Mouse (Mus musculus) kidney, embryonic 14.5 days (tissue): ENCODE data around the gene Gm7073. TPM values are rescaled to one million over a fixed set of nuclear protein-coding genes. Genes with fewer than 3 reads are reported as not detected.

Source experiments
- ATAC-seq: fragments of 200-750 bp; cut with Nextera tagmentation; 2 replicates; pipeline ENCODE4 v1.8.0; 2017; ENCODE audit warnings: moderate number of reproducible peaks, mild to moderate bottlenecking, moderate TSS enrichment, moderate library complexity; ENCODE audit not compliant: low FRiP score, low TSS enrichment
- H3K27ac ChIP-seq: fragments of 300-500 bp; sonication (generic); 2 replicates; pipeline ENCODE4 v1.5.1; 2014; ENCODE audit warnings: low read depth, mild to moderate bottlenecking, low read length, moderate library complexity, mixed read lengths
- H3K27me3 ChIP-seq: fragments of 300-500 bp; sonication (generic); 2 replicates; pipeline ENCODE4 v1.6.1; 2014; ENCODE audit warnings: mild to moderate bottlenecking, low read length; ENCODE audit not compliant: control insufficient read depth, insufficient read depth
- H3K36me3 ChIP-seq: fragments of 300-500 bp; sonication (generic); 2 replicates; pipeline ENCODE4 v1.6.1; 2014; ENCODE audit warnings: low read length, mixed read lengths; ENCODE audit not compliant: control insufficient read depth, insufficient read depth
- H3K4me1 ChIP-seq: fragments of 300-500 bp; sonication (generic); 2 replicates; pipeline ENCODE4 v1.6.1; 2014; ENCODE audit warnings: low read length, mixed read lengths; ENCODE audit not compliant: control insufficient read depth, insufficient read depth
- H3K4me2 ChIP-seq: fragments of 300-500 bp; sonication (generic); replicated peaks from 2 replicates; pipeline ENCODE4 v1.6.1; 2014; ENCODE audit warnings: low read depth, mild to moderate bottlenecking, low read length
- H3K4me3 ChIP-seq: fragments of 300-500 bp; sonication (generic); 2 replicates; pipeline ENCODE4 v1.5.1; 2014; ENCODE audit warnings: mild to moderate bottlenecking, low read length
- H3K9ac ChIP-seq: fragments of 300-500 bp; sonication (generic); 2 replicates; pipeline ENCODE4 v1.6.1; 2014; ENCODE audit warnings: low read depth, mild to moderate bottlenecking, low read length, moderate library complexity
- H3K9me3 ChIP-seq: fragments of 300-500 bp; sonication (generic); 2 replicates; pipeline ENCODE4 v1.6.1; 2016; ENCODE audit warnings: low read length; ENCODE audit not compliant: control insufficient read depth
- WGBS: fragments of 180-500 bp; shearing (Covaris S2); extraction: QIAGEN DNeasy Blood & Tissue Kit; methylation state at CpG from one replicate; pipeline ENCODE4 v1.1.7; 2014; 5-methylcytosine and 5-hydroxymethylcytosine counted together
- polyA plus RNA-seq: library from polyadenylated mRNA; unstranded; fragments of >200 nt; fragmentation: Nextera tagmentation; extraction: Ambion mirVana; gene quantifications from 2 replicates; pipeline ENCODE4 v1.2.1, GENCODE M21; 2014

The Gm7073 gene
- polyA plus RNA-seq, 1 experiment from 2014 or later, result not detected

DNA sequence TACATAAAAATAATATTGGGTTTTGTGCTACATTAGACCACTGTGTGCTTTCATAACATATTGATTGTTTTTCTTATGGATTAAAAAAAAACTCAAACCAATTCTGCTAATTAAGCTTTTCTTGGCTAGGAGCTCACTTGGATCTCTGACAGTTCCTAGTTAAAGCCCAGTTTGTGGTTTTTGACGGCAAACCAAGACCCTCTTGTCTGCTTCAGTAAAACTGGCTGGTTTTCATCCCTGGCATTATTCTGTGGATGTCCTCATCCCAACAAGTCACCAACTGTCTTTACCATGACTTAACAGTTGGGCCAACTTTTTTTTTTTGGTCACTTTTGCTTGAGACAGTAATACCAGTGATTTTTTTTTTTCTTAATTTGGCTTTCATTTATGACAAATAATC, 3.9 kb upstream of the Gm7073 start:
- no peak overlapping the region for H3K4me3 ChIP-seq
- no peaks in the 10 kb centered on the region for H3K9me3 ChIP-seq
- peaks cover 5% of the 10 kb centered on the region for H3K27me3 ChIP-seq
- no peak overlapping the region for H3K9ac ChIP-seq
- ATAC-seq, result no peak
- no peaks in the 10 kb centered on the region for H3K36me3 ChIP-seq
- no peak overlapping the region for H3K27ac ChIP-seq
- no peak overlapping the region for H3K4me2 ChIP-seq
- WGBS, result 64% methylated on average over 1 of the region's 1 CpGs
- no peaks in the 10 kb centered on the region for H3K4me1 ChIP-seq

DNA sequence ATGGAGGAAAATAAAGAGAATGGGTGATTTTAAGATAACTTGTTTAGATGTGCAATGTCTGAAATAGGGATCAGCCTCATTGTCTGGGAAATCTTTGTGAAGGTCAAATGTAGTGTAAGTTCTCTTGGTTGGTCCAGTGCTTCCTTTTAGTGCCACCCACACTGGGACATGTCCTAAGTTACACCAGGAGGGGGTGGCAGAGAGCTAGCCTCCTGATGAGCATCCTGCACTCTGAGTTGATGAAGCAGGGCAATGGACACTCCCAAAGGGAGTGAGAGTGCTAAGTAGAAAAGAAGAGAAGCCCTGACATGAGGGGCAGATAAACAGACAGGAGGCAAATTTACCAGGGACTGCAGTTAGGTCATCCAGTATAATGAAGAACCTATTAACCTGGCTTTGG, 35.1 kb downstream of the Gm7073 start:
- H3K9ac ChIP-seq, result no peak overlapping the region
- H3K4me3 ChIP-seq, result no peak overlapping the region
- H3K4me1 ChIP-seq, result no peaks in the 10 kb centered on the region
- no peaks in the 10 kb centered on the region for H3K36me3 ChIP-seq
- ATAC-seq, result no peak
- H3K27ac ChIP-seq, result no peak overlapping the region
- H3K9me3 ChIP-seq, result no peaks in the 10 kb centered on the region
- H3K4me2 ChIP-seq, result no peak overlapping the region
- no peaks in the 10 kb centered on the region for H3K27me3 ChIP-seq

DNA sequence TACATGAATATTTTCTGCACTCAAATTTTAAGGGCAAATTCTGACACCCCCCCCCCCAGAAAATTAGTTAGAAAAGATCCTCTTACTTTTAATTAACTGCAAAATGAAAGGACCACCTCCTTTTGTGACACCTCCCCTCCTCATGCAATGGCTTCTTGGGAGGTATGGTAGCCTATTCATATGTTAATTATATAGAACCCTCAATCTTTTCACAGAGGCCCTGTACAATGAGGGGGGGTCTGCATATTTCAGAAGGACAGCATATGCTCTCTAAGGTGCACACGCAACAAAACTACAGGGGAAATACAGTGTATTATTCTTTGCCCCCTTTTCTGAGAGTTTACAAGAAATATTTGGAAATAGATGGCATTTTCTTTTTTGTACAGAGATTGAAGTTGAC, 41.3 kb downstream of the Gm7073 start:
- Histone ChIP-seq H3K4me3 (no peak overlapping the region), H3K9me3 (no peaks in the 10 kb centered on the region)

DNA sequence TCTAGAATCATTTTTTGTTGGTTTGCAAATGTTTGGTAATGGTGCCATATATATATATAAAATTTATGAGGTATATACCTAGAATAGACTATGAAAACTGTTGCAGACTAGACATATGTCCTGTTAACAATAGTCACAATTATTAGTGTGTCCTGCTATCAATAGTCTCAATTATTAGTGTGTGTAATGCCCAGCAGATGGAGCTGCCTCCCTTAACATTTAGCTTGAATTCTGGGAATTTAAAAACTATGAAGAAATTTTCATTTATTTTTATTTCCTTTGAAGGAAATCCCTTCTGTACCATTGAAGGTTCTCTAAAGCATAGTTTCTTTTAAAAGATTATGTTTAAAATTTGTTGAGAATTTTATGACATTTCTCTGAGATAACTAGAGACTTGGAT, 43.7 kb downstream of the Gm7073 start:
- no peak for ATAC-seq
- no peaks in the 10 kb centered on the region for H3K27me3 ChIP-seq

More for the DNA sequence above, 41.3 kb downstream of the Gm7073 start:
- H3K27me3 ChIP-seq, result no peaks in the 10 kb centered on the region
- ATAC-seq, result no peak
- no peak overlapping the region for H3K27ac ChIP-seq
- H3K36me3 ChIP-seq, result no peaks in the 10 kb centered on the region
- 84% methylated on average over 1 of the region's 1 CpGs for WGBS
- no peak overlapping the region for H3K9ac ChIP-seq
- H3K4me2 ChIP-seq, result no peak overlapping the region
- no peaks in the 10 kb centered on the region for H3K4me1 ChIP-seq

DNA sequence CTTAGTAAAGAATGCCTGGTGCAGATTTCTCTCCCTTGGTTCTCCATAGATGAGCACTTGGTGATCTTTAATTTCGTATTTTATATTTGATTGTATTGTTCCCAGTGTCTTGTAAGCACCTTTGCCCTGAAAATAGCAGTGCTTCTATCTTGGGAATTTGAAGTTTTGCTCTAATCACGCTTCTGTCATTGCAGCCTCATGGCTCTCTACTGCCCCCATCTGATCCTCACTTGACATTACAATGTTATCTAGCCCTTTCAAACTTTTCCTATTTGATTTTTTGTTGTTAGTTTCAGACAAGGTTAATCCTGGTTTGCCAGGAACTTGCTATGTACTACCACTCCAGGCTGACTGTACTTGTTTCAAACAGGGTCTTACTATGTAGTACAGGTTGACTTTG, 75.3 kb downstream of the Gm7073 start:
- H3K4me1 ChIP-seq, result no peaks in the 10 kb centered on the region
- no peaks in the 10 kb centered on the region for H3K9me3 ChIP-seq
- ATAC-seq, result no peak
- H3K9ac ChIP-seq, result no peak overlapping the region
- WGBS, result 22% methylated on average over 2 of the region's 2 CpGs
- no peak overlapping the region for H3K4me3 ChIP-seq
- H3K27ac ChIP-seq, result no peak overlapping the region
- H3K4me2 ChIP-seq, result no peak overlapping the region
- no peaks in the 10 kb centered on the region for H3K27me3 ChIP-seq
- H3K36me3 ChIP-seq, result no peaks in the 10 kb centered on the region

More for the DNA sequence above, 43.7 kb downstream of the Gm7073 start:
- Histone ChIP-seq H3K4me2 (no peak overlapping the region), H3K9ac (no peak overlapping the region), H3K4me1 (no peaks in the 10 kb centered on the region), H3K27ac (no peak overlapping the region), H3K9me3 (no peaks in the 10 kb centered on the region), H3K4me3 (no peak overlapping the region), H3K36me3 (no peaks in the 10 kb centered on the region)

DNA sequence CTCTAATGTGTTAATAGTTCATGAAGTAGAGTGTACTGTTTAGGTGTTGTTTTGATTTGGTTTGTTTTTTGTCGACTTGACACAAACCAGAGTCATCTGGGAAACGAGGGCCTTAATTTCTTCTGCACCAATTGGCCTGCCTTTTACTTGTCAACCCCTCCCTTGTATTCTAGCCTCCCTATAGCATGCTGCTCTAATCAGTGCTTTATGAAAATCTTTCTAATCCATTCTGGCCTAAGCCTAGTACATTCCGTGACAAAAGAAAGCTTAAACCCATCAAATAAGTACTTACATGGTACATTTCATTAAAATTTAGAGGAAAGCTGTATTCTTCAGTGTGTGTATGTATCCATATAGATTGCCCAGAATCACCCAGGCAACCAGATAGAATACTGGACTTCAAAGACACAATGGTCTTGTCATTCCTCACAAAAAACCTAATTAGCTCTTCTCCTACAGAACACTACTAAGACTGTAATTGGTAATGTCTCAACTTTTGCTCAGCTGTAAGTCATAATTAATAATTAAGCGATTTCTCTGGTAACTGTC, 124.4 kb downstream of the Gm7073 start:
- no peaks in the 10 kb centered on the region for H3K4me1 ChIP-seq
- no peak for ATAC-seq
- no peaks in the 10 kb centered on the region for H3K9me3 ChIP-seq
- no peak overlapping the region for H3K27ac ChIP-seq
- WGBS, result 69% methylated on average over 4 of the region's 4 CpGs
- no peaks in the 10 kb centered on the region for H3K27me3 ChIP-seq
- no peak overlapping the region for H3K4me2 ChIP-seq
- no peak overlapping the region for H3K4me3 ChIP-seq
- H3K36me3 ChIP-seq, result no peaks in the 10 kb centered on the region
- H3K9ac ChIP-seq, result no peak overlapping the region

DNA sequence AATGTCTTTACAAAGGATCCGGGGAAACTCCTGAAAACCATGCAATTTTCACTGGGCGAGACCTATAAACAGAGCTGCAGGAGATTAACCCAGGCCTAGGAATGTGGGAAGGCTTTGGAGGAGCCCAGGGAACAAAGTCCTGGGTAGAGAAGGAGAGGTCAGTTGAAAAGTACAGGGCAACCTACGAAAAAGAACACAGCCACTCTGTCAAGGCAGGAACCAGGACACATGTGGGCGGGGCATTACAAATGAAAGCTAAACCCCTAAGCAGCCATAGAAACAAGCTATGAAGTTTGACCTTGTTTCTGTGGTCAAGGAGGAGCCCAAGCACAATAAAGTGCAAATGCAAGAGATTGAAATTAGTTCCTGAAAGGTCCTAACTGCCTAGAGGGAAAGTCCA, 133.4 kb downstream of the Gm7073 start:
- no peaks in the 10 kb centered on the region for H3K4me1 ChIP-seq
- no peak overlapping the region for H3K4me3 ChIP-seq
- no peaks in the 10 kb centered on the region for H3K9me3 ChIP-seq
- no peak for ATAC-seq
- no peak overlapping the region for H3K27ac ChIP-seq
- 69% methylated on average over 4 of the region's 4 CpGs for WGBS
- H3K4me2 ChIP-seq, result no peak overlapping the region
- H3K36me3 ChIP-seq, result no peaks in the 10 kb centered on the region
- H3K9ac ChIP-seq, result no peak overlapping the region
- no peaks in the 10 kb centered on the region for H3K27me3 ChIP-seq

DNA sequence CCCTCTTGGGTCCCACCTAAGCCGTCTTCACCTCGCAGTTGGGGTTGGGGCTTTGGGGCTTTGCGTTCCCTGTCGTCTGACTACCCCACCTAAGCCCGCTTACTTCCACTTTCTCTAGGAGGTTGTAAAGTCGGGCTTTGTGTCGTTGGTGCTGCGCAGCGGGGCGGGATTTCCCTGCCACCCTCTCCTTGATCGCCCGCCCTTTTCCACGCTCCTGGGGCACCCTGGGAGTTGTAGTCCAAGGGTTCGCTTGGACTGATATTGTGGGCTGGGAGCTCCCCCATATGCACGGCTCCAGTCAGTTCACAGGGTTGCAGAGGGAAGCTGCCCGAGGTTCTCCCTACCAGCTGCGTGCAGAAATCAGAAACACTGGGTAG, 134.4 kb downstream of the Gm7073 start:
- Histone ChIP-seq H3K4me1 (no peaks in the 10 kb centered on the region), H3K36me3 (no peaks in the 10 kb centered on the region), H3K27me3 (no peaks in the 10 kb centered on the region), H3K9me3 (no peaks in the 10 kb centered on the region), H3K9ac (peak overlapping the region; percentile 85), H3K27ac (peak overlapping the region; percentile 94), H3K4me3 (peak overlapping the region; percentile 67), H3K4me2 (peak overlapping the region; percentile 30; the same call in 1 of the 2 replicates)
- 30% methylated on average over 17 of the region's 17 CpGs for WGBS
- peak; percentile 95 for ATAC-seq

DNA sequence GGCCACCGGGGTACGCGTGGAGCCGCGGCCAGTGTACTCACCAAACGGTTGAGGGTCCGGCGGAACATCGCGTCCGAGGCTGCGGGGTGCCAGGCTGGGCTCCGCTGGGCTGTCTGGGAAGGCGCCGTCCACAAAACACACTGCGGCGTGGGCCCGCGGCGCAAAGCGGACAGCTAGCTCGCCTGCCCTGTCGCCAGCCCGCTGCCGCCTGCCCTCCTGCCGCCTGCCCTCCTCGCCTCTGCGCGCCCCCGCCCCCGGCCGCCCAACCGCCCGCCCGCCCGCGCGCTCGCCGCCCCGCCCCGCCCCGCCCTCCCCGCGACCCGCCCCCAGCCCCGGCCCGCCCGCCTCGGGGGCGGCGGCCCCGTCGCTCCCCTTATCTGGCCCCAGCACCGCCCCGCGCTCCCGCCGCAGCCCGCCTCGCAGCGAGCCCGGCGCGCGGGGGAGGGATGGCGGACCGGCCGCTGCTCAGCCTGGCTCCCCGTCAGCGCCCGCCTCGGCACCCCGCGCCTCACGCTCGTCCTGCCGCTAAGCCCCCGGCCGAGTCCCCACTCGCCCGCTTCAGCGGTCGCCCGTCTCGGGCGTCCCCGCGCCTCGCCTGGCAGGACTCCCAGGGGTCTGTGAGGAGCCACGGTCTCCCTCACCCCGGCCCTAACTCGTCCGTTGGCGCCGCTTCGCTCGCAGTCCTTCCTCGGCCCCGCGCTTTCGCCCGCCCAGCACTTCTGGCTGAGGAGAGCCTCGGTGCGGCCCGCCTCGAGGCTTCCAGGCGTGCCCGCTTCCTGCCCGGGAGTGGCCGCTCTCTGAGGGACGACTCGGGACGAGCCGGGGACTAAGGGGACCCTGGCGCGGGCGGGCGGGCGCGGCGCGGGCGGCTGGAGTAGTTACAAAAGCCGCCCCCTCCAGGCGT, 135.0 kb downstream of the Gm7073 start:
- H3K4me2 ChIP-seq, result peak overlapping the region; percentile 55
- ATAC-seq, result peak; percentile 87
- no peaks in the 10 kb centered on the region for H3K4me1 ChIP-seq
- peak overlapping the region; percentile 85 for H3K9ac ChIP-seq
- peak overlapping the region; percentile 94 for H3K27ac ChIP-seq
- H3K36me3 ChIP-seq, result no peaks in the 10 kb centered on the region
- H3K27me3 ChIP-seq, result no peaks in the 10 kb centered on the region
- 20% methylated on average over 62 of the region's 126 CpGs for WGBS
- peak overlapping the region; percentile 67 for H3K4me3 ChIP-seq
- no peaks in the 10 kb centered on the region for H3K9me3 ChIP-seq
